Mouse (Mus musculus) liver, embryonic 14.5 days (tissue): ENCODE results near the gene Ube3c. TPM values are rescaled to one million over a fixed set of nuclear protein-coding genes. Genes with fewer than 3 reads are reported as not detected.
"Not testable (repeated sequence)": the region's sequence is repeated elsewhere in the genome, so short reads cannot be mapped to it uniquely, and the experiment has no call there.

Experiments
- ATAC-seq: fragments of 200-750 bp; cut with Nextera tagmentation; 2 replicates; pipeline ENCODE4 v1.8.0; 2017; ENCODE audit warnings: moderate number of reproducible peaks, mild to moderate bottlenecking, moderate library complexity; ENCODE audit not compliant: insufficient read depth
- DNase-seq, 3 experiments: peaks; one replicate each; pipeline ENCODE4 v3.0.0-alpha.2; 2012 to 2013; ENCODE audit warnings: low read depth in 3 of 3, low spot score in 3 of 3
- H3K27ac ChIP-seq: fragments of 300-500 bp; sonication (generic); 2 replicates; pipeline ENCODE4 v1.5.1; 2014; ENCODE audit warnings: moderate library complexity, mild to moderate bottlenecking, control low read depth, inconsistent platforms
- H3K27me3 ChIP-seq: fragments of 300-500 bp; sonication (generic); 2 replicates; pipeline ENCODE4 v1.6.1; 2014; ENCODE audit warnings: mild to moderate bottlenecking, low read length, moderate library complexity; ENCODE audit not compliant: control insufficient read depth, insufficient read depth
- H3K36me3 ChIP-seq: fragments of 300-500 bp; sonication (generic); replicated peaks from 2 replicates; pipeline ENCODE4 v1.6.1; 2014; ENCODE audit warnings: low read depth; ENCODE audit not compliant: control insufficient read depth, insufficient read depth
- H3K4me1 ChIP-seq, 2 experiments: fragments of 200-500 bp in 1 of 2; fragments of 300-500 bp in 1 of 2; sonication (generic) in 1 of 2; replicated peaks; 2 replicates each; pipeline ENCODE4 v1.6.1; 2012 to 2014; ENCODE audit warnings: antibody characterized with exemption in 1 of 2, inconsistent platforms in 1 of 2, low read length in 1 of 2; ENCODE audit not compliant: control insufficient read depth in 2 of 2, insufficient read depth in 2 of 2
- H3K4me2 ChIP-seq: fragments of 300-500 bp; sonication (generic); 2 replicates; pipeline ENCODE4 v1.6.1; 2014; ENCODE audit warnings: low read depth, mild to moderate bottlenecking, control low read depth, moderate library complexity
- H3K4me3 ChIP-seq, 2 experiments: fragments of 200-500 bp in 1 of 2; fragments of 300-500 bp in 1 of 2; sonication (generic) in 1 of 2; 2 replicates each; pipeline ENCODE4 v1.5.1; 2012 to 2014; ENCODE audit warnings: low read depth in 2 of 2, low read length in 2 of 2, mild to moderate bottlenecking in 2 of 2, control low read depth in 1 of 2, inconsistent platforms in 1 of 2, moderate library complexity in 1 of 2; ENCODE audit not compliant: insufficient read depth in 1 of 2
- H3K9ac ChIP-seq: fragments of 300-500 bp; sonication (generic); replicated peaks from 2 replicates; pipeline ENCODE4 v1.6.1; 2014; ENCODE audit warnings: mild to moderate bottlenecking, control low read depth, moderate library complexity
- H3K9me3 ChIP-seq: fragments of 300-500 bp; sonication (generic); 2 replicates; pipeline ENCODE4 v1.6.1; 2016; ENCODE audit warnings: low read length, mixed read lengths; ENCODE audit not compliant: control insufficient read depth
- CTCF ChIP-seq: IDR thresholded peaks from 2 replicates; pipeline ENCODE4 v1.5.1; 2016; ENCODE audit warnings: antibody characterized with exemption, low read depth, control low read depth
- EP300 ChIP-seq: IDR thresholded peaks from 2 replicates; pipeline ENCODE4 v1.6.1; 2016; ENCODE audit warnings: antibody characterized with exemption, low read depth
- WGBS: fragments of 180-500 bp; shearing (Covaris S2); extraction: QIAGEN DNeasy Blood & Tissue Kit; methylation state at CpG from one replicate; pipeline ENCODE4 v1.1.7; 2014; ENCODE audit not compliant: insufficient replicate concordance; 5-methylcytosine and 5-hydroxymethylcytosine counted together
- polyA plus RNA-seq, 2 experiments: library from polyadenylated mRNA; depleted of rRNA in 1 of 2; stranded (reverse) in 1 of 2; unstranded in 1 of 2; fragments of >200 nt; fragmentation: Nextera tagmentation in 1 of 2; extraction: Ambion mirVana in 1 of 2; gene quantifications; 2 replicates each; pipeline versions ENCODE4 v1.2.1 to v1.2.3; 2012 to 2014

Ube3c gene
- polyA plus RNA-seq (2012; rRNA removed) (6.5 and 7.8 TPM in 2 replicates), polyA plus RNA-seq (2014; fragmentation: Nextera tagmentation; extraction: Ambion mirVana) (14.3 and 17.7 TPM in 2 replicates)

GRCm38 (mm10) chr5:29568848-29569377, at the start of gene Ube3c:
Ube3c (plus strand) TSS chr5:29569242.
- H3K27me3 ChIP-seq = no peaks in the 10 kb centered on the region
- H3K4me3 ChIP-seq = peak within 1 kb of the TSS; percentile 82 to 84
- peaks cover 7 to 9% of the 10 kb centered on the region in 2 experiments for H3K4me1 ChIP-seq
- peak within 1 kb of the TSS; percentile 72 for H3K9ac ChIP-seq
- peak within 1 kb of the TSS; percentile 84 for H3K27ac ChIP-seq
- H3K36me3 ChIP-seq = no peaks in the 10 kb centered on the region; the same call in none of the 2 replicates
- no peaks in the 10 kb centered on the region for H3K9me3 ChIP-seq
- ATAC-seq (peak; percentile 94), DNase-seq (peak; percentile 93 to 94 (median 94))
- H3K4me2 ChIP-seq = peak within 1 kb of the TSS; percentile 78
- TF ChIP-seq CTCF (no peak), EP300 (no peak)
- WGBS = under 1% methylated on average over 72 of the region's 72 CpGs

- no peak for DNase-seq
- Histone ChIP-seq H3K36me3 (no peaks in the 10 kb centered on the region), H3K4me1 (no peaks in the 10 kb centered on the region; a peak in 1 of 4 replicates), H3K9me3 (no peaks in the 10 kb centered on the region), H3K4me3 (no peak overlapping the region), H3K9ac (no peak overlapping the region), H3K27ac (no peak overlapping the region), H3K4me2 (no peak overlapping the region), H3K27me3 (no peaks in the 10 kb centered on the region)
- no peak for TF ChIP-seq EP300
- no peak for TF ChIP-seq CTCF
- ATAC-seq = no peak
- 63% methylated on average over 5 of the region's 5 CpGs for WGBS
Measured at GRCm38 (mm10) chr5:29560111-29560510, 8.9 kb upstream of the Ube3c start.

- ATAC-seq = no peak
- no peaks in the 10 kb centered on the region for H3K9me3 ChIP-seq
Measured at GRCm38 (mm10) chr5:29560667-29561066, 8.4 kb upstream of the Ube3c start.

GRCm38 (mm10) chr5:29569378-29570280, 587 bp downstream of the Ube3c start:
- DNase-seq = peak; percentile 47 to 56 (median 49)

More at GRCm38 (mm10) chr5:29560667-29561066, 8.4 kb upstream of the Ube3c start:
- Histone ChIP-seq H3K36me3 (no peaks in the 10 kb centered on the region), H3K4me2 (no peak overlapping the region), H3K9ac (no peak overlapping the region), H3K4me1 (no peaks in the 10 kb centered on the region; a peak in 1 of 4 replicates), H3K4me3 (no peak overlapping the region), H3K27ac (no peak overlapping the region), H3K27me3 (no peaks in the 10 kb centered on the region)
- TF ChIP-seq EP300 (no peak), CTCF (peak; percentile 41)
- WGBS = 83% methylated on average over 2 of the region's 2 CpGs
- no peak for DNase-seq

GRCm38 (mm10) chr5:29574286-29574685, 5.2 kb downstream of the Ube3c start:
- H3K27me3 ChIP-seq, H3K36me3 ChIP-seq, H3K4me2 ChIP-seq, H3K4me3 ChIP-seq, ATAC-seq, H3K9me3 ChIP-seq, DNase-seq, H3K27ac ChIP-seq, H3K9ac ChIP-seq: not testable (repeated sequence)
- peaks cover 23 to 28% of the 10 kb centered on the region in 2 experiments for H3K4me1 ChIP-seq
- WGBS = 80% methylated on average over 11 of the region's 11 CpGs

More at GRCm38 (mm10) chr5:29569378-29570280, 587 bp downstream of the Ube3c start:
- Histone ChIP-seq H3K27ac (peak overlapping the region; percentile 84), H3K27me3 (no peaks in the 10 kb centered on the region), H3K9ac (peak overlapping the region; percentile 72), H3K4me3 (peak overlapping the region; percentile 82 to 84), H3K4me2 (peak overlapping the region; percentile 78), H3K36me3 (no peaks in the 10 kb centered on the region; the same call in none of the 2 replicates), H3K4me1 (peaks cover 7 to 9% of the 10 kb centered on the region in 2 experiments), H3K9me3 (no peaks in the 10 kb centered on the region)
- 3% methylated on average over 67 of the region's 67 CpGs for WGBS
- peak; percentile 85 for ATAC-seq
- TF ChIP-seq CTCF = peak; percentile 73
- no peak for TF ChIP-seq EP300
